Mouse (Mus musculus): ENCODE data around the gene Pkn1. TPM values are rescaled to one million over a fixed set of nuclear protein-coding genes. Genes with fewer than 3 reads are reported as not detected.

The Pkn1 gene
- polyA plus RNA-seq, 1 experiment from 2014 or later, result 37.7 TPM

DNA sequence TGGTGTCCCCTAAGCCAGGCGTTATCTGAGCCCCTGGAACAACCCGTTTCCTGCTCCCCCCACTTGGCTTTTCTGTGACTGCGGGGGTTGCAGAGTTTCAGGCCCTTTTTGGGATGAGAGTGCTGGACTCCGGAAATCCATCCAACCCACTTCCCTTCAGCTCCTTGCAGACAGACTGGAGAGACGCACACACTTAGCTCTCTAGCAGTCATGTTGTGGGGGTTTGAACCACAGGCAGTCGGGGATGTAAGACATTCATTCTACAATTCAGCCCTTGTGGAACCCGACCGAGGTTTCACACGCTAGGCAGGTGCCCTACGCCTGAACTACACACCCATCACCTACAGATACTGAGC lies 45.3 kb downstream of the Pkn1 start:
- Histone ChIP-seq H3K9me3 (ENCODE audit: low read depth, low read length) (no peaks in the 10 kb centered on the region), H3K27ac (ENCODE audit: low read depth) (peak overlapping the region; percentile 83; the same call in 1 of the 2 replicates), H3K36me3 (ENCODE audit: insufficient read depth) (peaks cover 30% of the 10 kb centered on the region), H3K9ac (peak overlapping the region; percentile 86), H3K4me3 (ENCODE audit: low read depth, low read length) (peak overlapping the region; percentile 89), H3K4me1 (ENCODE audit: insufficient read depth) (0 out of 2 replicates have a peak, but pooled peaks cover 3% of the 10 kb centered on the region), H3K27me3 (ENCODE audit: insufficient read depth, low read length) (no peaks in the 10 kb centered on the region), H3K4me2 (peak overlapping the region; percentile 69)
- 27% methylated on average over 10 of the region's 10 CpGs for WGBS
- TF ChIP-seq CTCF (IDR thresholded peaks at IDR 0.05; ENCODE audit: low read depth), result no peak
- ATAC-seq (ENCODE audit: insufficient read depth) (no peak), DNase-seq (no peak)

DNA sequence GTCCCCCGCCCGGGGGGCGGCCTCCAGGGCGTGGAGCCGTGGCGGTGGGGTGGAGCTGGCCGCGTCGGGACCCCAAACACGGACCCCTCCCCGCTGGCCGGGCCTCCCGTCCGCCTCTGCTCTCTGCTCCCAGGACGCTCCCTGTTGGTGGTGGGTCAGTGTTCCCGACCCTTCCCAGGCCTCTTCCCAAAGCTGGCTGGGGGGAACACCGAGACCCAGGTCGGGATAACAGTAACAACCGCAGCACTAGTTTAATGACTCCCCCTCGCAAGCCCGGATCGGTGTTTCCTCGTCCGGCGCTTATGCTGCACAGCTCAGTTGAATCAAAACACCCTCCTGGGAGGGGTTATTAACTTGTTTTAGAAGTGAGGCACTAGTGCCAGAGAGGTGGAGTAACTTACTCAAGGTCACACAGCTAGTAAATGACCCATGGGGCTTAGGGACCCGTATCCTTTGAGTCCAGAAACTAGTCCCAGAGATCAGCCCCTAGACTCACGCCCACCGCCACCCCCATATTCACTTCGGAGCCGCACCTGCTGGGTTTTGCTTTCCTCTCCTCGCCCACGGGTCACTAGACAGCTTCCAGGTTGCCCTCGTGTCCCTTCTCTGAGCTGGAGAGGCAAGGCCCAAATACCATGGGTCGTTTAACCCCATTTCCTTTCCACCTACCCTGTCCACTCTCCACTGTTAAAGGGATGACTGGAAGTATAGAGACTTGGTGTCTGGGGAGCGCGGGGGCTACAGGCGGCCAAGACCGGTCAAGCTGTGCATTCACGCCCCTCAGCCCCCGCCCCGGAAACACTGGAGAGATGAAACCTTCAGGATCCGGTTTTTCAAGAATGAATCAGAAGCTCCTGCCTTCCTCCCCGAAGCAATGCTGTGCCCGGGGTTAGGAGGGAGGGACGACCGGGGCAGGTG lies 46.0 kb downstream of the Pkn1 start:
- ATAC-seq (ENCODE audit: insufficient read depth) (no peak), DNase-seq (peak; percentile 63)
- no peak for TF ChIP-seq CTCF (IDR thresholded peaks at IDR 0.05; ENCODE audit: low read depth)
- WGBS, result 1% methylated on average over 46 of the region's 46 CpGs
- Histone ChIP-seq H3K27ac (ENCODE audit: low read depth) (peak overlapping the region; percentile 83), H3K4me1 (ENCODE audit: insufficient read depth) (0 out of 2 replicates have a peak, but pooled peaks cover 3% of the 10 kb centered on the region), H3K27me3 (ENCODE audit: insufficient read depth, low read length) (no peaks in the 10 kb centered on the region), H3K9ac (peak overlapping the region; percentile 86), H3K4me3 (ENCODE audit: low read depth, low read length) (peak overlapping the region; percentile 89), H3K36me3 (ENCODE audit: insufficient read depth) (peaks cover 28% of the 10 kb centered on the region), H3K4me2 (peak overlapping the region; percentile 69), H3K9me3 (ENCODE audit: low read depth, low read length) (no peaks in the 10 kb centered on the region)

DNA sequence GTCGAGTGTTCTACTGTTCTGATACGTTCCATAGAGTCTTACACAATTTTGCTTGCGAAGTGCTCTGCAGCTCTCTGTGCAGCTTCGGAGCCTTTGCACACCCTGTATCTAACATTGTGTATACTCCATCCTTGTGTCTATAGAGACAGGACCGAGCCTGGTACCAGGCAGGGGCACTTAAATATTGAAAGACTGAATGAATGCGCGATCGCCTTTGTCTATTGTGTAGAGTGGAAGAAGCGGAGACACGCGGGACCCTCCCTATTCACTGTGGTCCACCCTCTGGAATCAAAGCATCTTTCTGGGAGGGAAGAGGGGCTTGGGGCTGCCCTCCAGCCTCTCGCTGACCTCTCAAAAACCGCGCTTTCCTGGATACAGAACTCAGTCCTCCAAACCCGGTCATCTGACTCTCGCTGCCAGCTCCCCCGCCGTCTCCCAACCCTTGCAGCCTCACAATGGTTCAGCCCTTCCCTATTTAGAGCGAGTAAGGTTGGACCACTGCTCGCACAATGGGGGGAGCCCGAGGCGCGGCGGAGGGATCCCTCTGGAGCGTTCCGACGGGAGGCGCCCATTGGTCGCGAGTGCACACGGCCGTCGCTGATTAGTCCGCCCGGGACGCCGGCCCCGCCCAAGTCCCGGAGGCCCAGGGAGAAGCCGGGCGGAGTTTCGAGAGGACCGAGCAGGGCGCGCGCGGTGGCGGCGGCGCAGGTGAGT lies 46.8 kb downstream of the Pkn1 start, which contains the start of gene Gipc1:
Gipc1 (plus strand) TSS at position 648 of the 714 bp plus-strand sequence.
- 0 out of 2 replicates have a peak, but pooled peaks cover 3% of the 10 kb centered on the region for H3K4me1 ChIP-seq (ENCODE audit: insufficient read depth)
- H3K9ac ChIP-seq, result peak within 1 kb of the TSS; percentile 86
- 4% methylated on average over 48 of the region's 50 CpGs for WGBS
- ATAC-seq (ENCODE audit: insufficient read depth) (peak; percentile 97), DNase-seq (peak; percentile 99)
- no peak for TF ChIP-seq CTCF (IDR thresholded peaks at IDR 0.05; ENCODE audit: low read depth)
- H3K27me3 ChIP-seq (ENCODE audit: insufficient read depth, low read length), result no peaks in the 10 kb centered on the region
- no peaks in the 10 kb centered on the region for H3K9me3 ChIP-seq (ENCODE audit: low read depth, low read length)
- H3K27ac ChIP-seq (ENCODE audit: low read depth), result peak within 1 kb of the TSS; percentile 85
- H3K36me3 ChIP-seq (ENCODE audit: insufficient read depth), result peaks cover 22% of the 10 kb centered on the region
- H3K4me3 ChIP-seq (ENCODE audit: low read depth, low read length), result peak within 1 kb of the TSS; percentile 89
- peak within 1 kb of the TSS; percentile 69 for H3K4me2 ChIP-seq

DNA sequence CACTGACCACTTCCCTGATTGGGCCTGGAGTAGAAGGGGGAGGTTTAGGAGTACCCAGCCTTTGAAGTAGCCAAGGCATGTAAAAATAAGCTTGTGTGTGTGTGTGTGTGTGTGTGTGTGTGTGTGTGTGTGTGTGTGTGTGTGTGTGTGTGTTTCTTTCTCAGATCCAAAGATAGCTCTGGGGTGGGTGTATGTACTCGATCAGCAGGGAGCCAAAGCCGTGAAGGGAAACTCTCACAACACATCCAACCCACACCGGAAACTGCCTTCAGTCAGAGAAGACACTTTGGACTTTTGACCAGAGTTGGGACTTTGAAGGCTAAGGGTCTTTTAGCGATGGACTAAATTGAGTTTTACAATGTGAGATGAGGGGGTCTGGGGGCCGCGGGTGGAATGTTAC lies 49.3 kb downstream of the Pkn1 start:
- Histone ChIP-seq H3K9ac (no peak overlapping the region), H3K27me3 (ENCODE audit: insufficient read depth, low read length) (no peaks in the 10 kb centered on the region), H3K4me2 (no peak overlapping the region), H3K36me3 (ENCODE audit: insufficient read depth) (0 out of 2 replicates have a peak, but pooled peaks cover 3% of the 10 kb centered on the region), H3K4me1 (ENCODE audit: insufficient read depth) (0 out of 2 replicates have a peak, but pooled peaks cover 3% of the 10 kb centered on the region), H3K9me3 (ENCODE audit: low read depth, low read length) (no peaks in the 10 kb centered on the region), H3K4me3 (ENCODE audit: low read depth, low read length) (no peak overlapping the region), H3K27ac (ENCODE audit: low read depth) (no peak overlapping the region)
- TF ChIP-seq CTCF (IDR thresholded peaks at IDR 0.05; ENCODE audit: low read depth), result no peak
- no peak for ATAC-seq (ENCODE audit: insufficient read depth)
- DNase-seq, result no peak
- 92% methylated on average over 6 of the region's 6 CpGs for WGBS

DNA sequence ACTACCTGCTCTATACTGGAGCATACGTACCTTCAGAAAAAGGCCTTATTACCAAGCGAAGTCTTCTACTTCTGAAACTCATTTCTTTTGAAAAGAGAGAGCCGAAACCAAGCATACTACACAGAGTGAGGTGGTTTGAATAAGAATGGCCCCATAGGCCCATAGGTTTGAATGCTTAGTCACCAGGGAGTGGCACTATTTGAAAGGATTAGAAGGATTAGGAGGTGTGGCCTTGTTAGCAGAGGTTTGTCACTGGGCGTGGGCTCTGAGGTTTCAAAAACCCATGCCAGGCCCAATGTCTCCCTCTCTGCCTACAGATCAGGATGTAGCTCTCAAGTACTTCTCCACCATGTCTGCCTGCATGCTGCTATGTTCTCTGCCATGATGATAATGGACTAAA lies 50.9 kb downstream of the Pkn1 start:
- Histone ChIP-seq H3K4me2 (no peak overlapping the region), H3K4me3 (ENCODE audit: low read depth, low read length) (no peak overlapping the region), H3K9ac (no peak overlapping the region), H3K4me1 (ENCODE audit: insufficient read depth) (0 out of 2 replicates have a peak, but pooled peaks cover 3% of the 10 kb centered on the region), H3K36me3 (ENCODE audit: insufficient read depth) (no peaks in the 10 kb centered on the region), H3K27me3 (ENCODE audit: insufficient read depth, low read length) (no peaks in the 10 kb centered on the region), H3K9me3 (ENCODE audit: low read depth, low read length) (no peaks in the 10 kb centered on the region), H3K27ac (ENCODE audit: low read depth) (no peak overlapping the region)
- DNase-seq, result no peak
- 89% methylated on average over 4 of the region's 4 CpGs for WGBS
- no peak for TF ChIP-seq CTCF (IDR thresholded peaks at IDR 0.05; ENCODE audit: low read depth)
- no peak for ATAC-seq (ENCODE audit: insufficient read depth)

DNA sequence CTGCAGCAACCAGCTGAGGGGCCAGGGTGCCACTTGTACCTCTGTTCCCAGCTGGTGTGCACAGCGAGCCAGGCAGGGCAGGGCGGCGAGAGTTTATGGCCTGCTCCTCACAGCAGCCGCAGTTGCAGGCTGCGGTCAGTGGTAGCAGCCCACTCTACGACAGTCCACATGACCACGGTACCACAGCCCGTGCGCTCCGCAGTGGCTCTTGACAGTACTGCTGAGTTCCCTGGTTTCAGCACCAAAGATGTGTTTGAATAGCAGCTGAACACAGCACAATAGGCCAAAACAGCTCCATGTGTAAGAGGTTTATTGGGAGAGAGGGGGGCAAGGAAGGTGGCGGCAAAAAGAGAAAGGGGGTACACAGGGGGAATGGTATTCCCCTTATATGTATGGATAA lies 51.5 kb downstream of the Pkn1 start:
- ATAC-seq (ENCODE audit: insufficient read depth), result no peak
- no peak overlapping the region for H3K9ac ChIP-seq
- DNase-seq, result no peak
- H3K27ac ChIP-seq (ENCODE audit: low read depth), result no peak overlapping the region
- no peak overlapping the region for H3K4me3 ChIP-seq (ENCODE audit: low read depth, low read length)
- no peak for TF ChIP-seq CTCF (IDR thresholded peaks at IDR 0.05; ENCODE audit: low read depth)
- H3K4me1 ChIP-seq (ENCODE audit: insufficient read depth), result 0 out of 2 replicates have a peak, but pooled peaks cover 3% of the 10 kb centered on the region
- H3K4me2 ChIP-seq, result no peak overlapping the region
- no peaks in the 10 kb centered on the region for H3K36me3 ChIP-seq (ENCODE audit: insufficient read depth)
- 94% methylated on average over 11 of the region's 11 CpGs for WGBS
- H3K9me3 ChIP-seq (ENCODE audit: low read depth, low read length), result no peaks in the 10 kb centered on the region
- H3K27me3 ChIP-seq (ENCODE audit: insufficient read depth, low read length), result no peaks in the 10 kb centered on the region

DNA sequence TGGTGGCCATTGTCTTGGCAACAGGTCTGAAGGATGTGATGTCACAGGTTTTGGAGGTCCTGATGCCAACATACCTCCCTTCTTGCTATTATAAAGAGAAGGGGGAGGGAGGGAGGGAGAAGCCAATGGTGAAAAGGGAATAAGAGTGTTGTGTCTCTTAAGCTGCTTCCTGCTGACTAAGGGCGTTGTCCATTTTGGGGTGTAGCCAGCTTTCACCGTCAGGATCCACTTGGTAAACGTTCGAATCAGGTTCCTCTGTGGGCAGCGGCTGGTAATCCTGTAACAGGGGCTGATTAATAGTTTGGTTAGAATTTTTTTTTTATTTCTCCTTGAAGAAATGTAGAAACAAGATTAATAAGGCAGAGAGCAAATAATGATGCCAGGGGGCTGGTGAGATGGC lies 59.3 kb downstream of the Pkn1 start:
- H3K4me1 ChIP-seq (ENCODE audit: insufficient read depth), result 0 out of 2 replicates have a peak, but pooled peaks cover 3% of the 10 kb centered on the region
- no peak overlapping the region for H3K9ac ChIP-seq
- DNase-seq, result no peak
- no peaks in the 10 kb centered on the region for H3K36me3 ChIP-seq (ENCODE audit: insufficient read depth)
- no peak overlapping the region for H3K27ac ChIP-seq (ENCODE audit: low read depth)
- 0 out of 2 replicates have a peak, but pooled peaks cover 5% of the 10 kb centered on the region for H3K9me3 ChIP-seq (ENCODE audit: low read depth, low read length)
- H3K4me2 ChIP-seq, result no peak overlapping the region
- TF ChIP-seq CTCF (IDR thresholded peaks at IDR 0.05; ENCODE audit: low read depth), result no peak
- no peak overlapping the region for H3K4me3 ChIP-seq (ENCODE audit: low read depth, low read length)
- ATAC-seq (ENCODE audit: insufficient read depth), result no peak
- no peaks in the 10 kb centered on the region for H3K27me3 ChIP-seq (ENCODE audit: insufficient read depth, low read length)
- WGBS, result 61% methylated on average over 5 of the region's 5 CpGs
